Mouse (Mus musculus) layer of hippocampus, adult 9-11 months (tissue): Measurements from ENCODE around the gene Slc25a47.

ENCODE experiments used
- DNase-seq: peaks from one replicate; pipeline ENCODE4 v3.0.0; 2022

Slc25a47 gene

DNA sequence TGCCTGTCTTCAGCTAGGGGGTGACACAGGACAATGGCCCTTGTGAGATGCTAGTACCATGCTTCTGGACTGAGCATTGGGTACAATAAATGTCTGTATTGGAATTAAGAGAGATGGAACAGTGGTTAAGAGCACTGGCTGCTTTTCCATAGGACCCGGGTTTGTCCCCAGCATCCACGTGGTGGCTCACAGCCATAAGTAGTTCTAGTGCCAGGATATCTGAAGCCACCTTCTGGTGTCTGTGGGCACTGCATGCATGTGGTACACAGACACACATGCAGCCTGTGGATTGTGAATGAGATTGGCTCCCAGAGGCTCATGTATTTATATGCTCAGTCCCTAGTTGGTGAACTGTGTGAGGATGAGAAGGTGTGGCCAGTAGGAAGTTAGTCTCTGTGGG lies 33.7 kb downstream of the Slc25a47 start:
- no peak for DNase-seq

- no peak for DNase-seq
Measured at GRCm38 (mm10) chr12:108873122-108873521, 37.3 kb downstream of the Slc25a47 start.

DNA sequence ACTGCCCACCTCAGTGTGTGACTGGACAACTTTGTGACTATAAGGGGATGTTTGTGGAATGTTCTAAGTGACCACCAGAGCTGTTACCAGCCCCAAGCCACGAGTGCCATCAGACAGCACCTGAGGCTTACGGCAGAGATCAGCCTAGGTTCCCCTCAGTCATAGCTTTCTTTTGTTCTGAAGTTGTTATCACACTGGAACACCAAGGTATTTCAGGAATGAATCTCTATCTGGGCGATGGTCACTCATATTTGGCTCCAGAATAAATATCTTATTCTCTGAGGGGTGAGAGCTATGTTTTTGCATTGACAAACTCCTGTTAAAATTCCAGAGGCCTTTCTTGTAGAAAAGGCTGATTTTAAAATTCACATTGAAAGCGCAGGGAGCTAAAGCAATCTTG lies 43.3 kb downstream of the Slc25a47 start:
- DNase-seq = no peak

DNA sequence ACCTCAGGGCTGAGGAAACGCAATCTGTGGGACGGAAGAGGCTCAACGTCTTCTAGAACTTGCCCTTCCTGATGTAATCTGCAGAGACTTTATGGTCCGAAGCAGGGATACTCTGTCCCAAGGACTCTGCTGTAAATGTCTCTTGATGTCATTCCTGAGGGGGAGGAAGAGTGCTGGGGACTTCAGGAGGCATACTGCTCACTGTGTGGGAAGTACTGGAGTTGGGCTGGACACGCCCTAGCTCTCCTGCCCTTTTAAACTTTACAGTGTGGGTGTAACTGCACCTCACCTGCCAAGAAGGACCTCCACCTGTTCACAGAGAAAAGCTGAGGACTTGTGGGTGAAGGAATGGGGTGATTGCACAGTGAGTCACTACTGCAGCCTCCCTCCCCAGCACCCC lies 44.8 kb downstream of the Slc25a47 start:
- DNase-seq = no peak

GRCm38 (mm10) chr12:108881192-108881591 lies 45.3 kb downstream of the Slc25a47 start:
- no peak for DNase-seq

- no peak for DNase-seq
Measured at GRCm38 (mm10) chr12:108882776-108883175, 46.9 kb downstream of the Slc25a47 start.

DNA sequence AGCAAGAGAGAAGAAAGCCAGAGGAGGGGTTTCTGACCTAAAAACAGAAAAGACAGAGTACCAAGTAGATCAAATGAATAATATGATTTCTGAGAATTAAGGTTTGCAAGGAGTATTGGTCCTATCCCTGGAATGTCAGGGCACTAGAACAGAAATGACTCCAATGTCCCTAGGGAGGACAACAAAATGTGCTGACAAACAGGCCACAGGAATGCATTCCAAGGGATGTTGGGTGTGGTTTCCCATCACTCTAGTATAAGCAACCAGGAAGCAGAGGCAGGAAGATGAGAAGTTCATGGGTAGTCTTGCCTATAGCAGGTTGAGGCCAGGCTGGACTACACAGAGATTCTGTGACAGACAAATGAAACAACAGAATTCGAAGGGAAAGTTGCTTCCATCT lies 50.1 kb downstream of the Slc25a47 start:
- DNase-seq = no peak

- no peak for DNase-seq
Measured at GRCm38 (mm10) chr12:108887077-108887476, 51.2 kb downstream of the Slc25a47 start.

- no peak for DNase-seq
Measured at GRCm38 (mm10) chr12:108888632-108889031, 52.8 kb downstream of the Slc25a47 start.

DNA sequence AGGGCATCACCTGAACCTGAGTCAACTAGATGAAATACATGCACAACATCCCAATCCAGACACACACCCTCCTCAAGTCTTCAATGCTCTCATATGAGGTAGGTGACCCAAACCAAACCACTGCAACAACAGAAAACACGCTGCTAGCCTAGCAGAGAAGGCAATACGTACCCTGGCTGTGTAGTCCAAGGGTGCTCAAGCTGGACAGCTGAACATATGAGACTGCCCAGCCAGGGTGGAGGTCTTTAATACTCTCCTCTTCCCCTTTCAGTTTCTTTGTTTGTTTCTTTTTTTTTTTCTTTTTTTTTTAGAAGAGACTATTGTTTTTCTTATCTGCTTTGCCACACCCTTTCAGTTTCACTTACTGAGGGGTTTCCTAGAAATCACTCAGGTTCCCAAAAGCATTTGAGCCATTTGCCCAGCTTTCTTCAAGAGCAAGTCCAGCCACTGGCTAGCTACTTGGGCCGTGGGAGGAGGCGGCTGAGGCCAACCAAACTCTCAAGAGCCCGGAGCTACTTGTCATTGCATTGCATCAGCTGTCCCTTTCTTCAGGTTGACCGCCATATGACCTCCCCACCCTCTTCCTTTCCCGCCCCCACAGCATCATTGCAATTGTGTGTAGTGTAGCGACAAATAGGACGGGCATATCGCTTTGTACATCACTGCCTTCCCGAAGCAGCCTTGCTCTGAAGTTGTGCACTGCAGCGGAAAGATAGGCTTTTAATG lies 57.3 kb downstream of the Slc25a47 start, which contains the start of gene Wdr25:
TSS of gene Wdr25 (plus strand) at position 643 of the 726 bp plus-strand sequence.
- no peak for DNase-seq

DNA sequence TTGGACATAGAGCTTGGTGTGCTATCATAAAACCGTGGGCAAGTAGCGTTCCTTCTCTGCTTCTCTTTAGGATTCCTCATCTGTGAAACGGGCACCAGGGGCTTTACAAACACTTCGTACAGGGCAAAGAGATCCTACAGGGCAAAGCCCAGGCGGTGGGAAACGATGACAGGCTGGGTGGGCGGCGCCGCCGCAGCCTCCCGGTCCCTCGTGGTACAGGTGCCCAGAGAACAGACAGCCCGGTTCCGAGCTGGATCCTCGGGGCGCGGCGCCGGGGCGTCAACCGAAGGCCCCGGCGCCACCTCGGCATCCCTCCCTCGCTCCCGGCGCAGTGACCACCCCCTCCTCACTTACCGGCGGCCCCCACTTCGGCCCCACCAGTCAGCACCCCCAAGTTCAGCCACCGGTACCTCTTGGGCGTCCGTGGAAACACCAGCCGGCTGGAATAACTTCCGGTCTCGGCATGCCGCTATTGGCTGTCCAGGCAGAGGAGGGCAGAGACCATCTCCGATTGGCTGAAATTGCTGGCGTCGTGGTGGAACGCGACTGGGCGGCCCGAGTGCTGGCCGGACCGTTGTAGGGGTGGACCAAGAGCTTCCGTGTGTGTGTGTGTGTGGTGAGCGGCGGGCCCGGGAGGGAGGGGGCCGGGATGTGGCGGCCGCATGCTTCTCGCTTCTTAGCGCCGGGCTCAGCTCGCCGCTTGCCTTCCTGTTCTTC lies 58.0 kb downstream of the Slc25a47 start, which contains the start of gene Wars:
TSS of gene Wars (minus strand) at position 460 of the 717 bp plus-strand sequence.
- peak; percentile 95 for DNase-seq

DNA sequence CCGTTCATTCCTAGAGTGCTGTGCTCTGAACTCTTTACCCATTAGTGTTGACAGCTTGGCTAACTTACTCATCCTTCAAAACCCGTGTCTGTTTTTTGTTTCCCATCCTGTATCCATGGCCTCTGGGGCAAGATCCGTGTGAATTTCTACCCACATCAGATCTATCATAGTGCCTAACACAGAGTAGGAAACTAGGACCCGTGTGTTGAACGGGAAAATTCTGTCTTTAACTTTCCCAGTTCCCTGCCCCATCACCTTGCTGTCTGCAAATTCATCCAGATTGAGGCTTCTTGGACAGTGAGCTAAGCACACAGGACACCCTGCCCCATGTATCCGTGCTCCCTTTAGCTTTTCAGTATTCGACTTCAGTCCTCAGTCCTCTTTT lies 58.6 kb downstream of the Slc25a47 start:
- DNase-seq = no peak

- DNase-seq = no peak
Measured at GRCm38 (mm10) chr12:108896006-108896405, 60.2 kb downstream of the Slc25a47 start.

GRCm38 (mm10) chr12:108901346-108901745 lies 65.5 kb downstream of the Slc25a47 start:
- no peak for DNase-seq

- DNase-seq = peak; percentile 66
Measured at GRCm38 (mm10) chr12:108902940-108903339, 67.1 kb downstream of the Slc25a47 start.

GRCm38 (mm10) chr12:108903600-108904275 lies 67.9 kb downstream of the Slc25a47 start:
- DNase-seq = peak; percentile 79

DNA sequence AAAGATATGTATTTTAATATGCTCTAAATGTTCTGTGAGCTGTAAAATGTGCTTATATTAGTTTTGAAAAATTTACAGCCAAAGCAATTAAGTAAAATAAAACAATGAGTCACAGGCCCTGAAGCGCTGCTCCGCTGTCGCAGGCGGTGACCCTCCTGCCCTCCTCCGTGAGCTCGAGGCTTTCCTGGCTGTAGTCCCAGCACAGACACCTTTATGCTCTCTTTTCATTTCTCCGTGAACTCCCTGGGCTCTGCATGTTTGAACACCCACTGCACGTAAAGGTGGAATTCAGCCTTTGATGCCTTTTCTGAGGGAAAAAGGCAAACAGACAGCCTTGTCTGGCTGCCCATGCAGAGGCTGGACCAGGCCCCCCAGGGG lies 68.4 kb downstream of the Slc25a47 start:
- no peak for DNase-seq

- no peak for DNase-seq
Measured at GRCm38 (mm10) chr12:108905620-108906302, 69.9 kb downstream of the Slc25a47 start.

DNA sequence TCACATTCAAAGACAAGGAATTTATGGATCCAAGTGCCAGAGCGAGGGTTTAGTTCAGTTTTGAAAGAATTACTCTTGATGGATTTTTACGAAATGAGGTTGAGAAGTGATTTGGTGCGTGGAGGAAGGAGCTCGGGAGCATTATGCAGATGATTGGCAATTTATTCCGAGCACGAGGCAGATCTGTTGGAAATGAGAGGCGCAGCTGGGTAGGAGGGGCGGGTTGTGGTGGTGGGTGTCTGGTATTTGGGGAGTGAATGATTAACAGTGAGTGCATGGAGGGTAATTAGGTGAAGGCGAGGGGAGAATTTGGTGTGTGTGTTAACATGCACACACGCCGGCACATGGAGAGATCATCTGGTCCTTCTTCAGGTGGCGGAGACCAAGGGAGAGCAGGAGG lies 70.6 kb downstream of the Slc25a47 start:
- no peak for DNase-seq
